Mouse (Mus musculus): Measurements from ENCODE around the gene Rtkn. TPM values are rescaled to one million over a fixed set of nuclear protein-coding genes. Genes with fewer than 3 reads are reported as not detected.

The Rtkn gene
- total and polyA plus RNA-seq, 3 experiments = 5.4 to 8.3 TPM; not detected in 1

DNA sequence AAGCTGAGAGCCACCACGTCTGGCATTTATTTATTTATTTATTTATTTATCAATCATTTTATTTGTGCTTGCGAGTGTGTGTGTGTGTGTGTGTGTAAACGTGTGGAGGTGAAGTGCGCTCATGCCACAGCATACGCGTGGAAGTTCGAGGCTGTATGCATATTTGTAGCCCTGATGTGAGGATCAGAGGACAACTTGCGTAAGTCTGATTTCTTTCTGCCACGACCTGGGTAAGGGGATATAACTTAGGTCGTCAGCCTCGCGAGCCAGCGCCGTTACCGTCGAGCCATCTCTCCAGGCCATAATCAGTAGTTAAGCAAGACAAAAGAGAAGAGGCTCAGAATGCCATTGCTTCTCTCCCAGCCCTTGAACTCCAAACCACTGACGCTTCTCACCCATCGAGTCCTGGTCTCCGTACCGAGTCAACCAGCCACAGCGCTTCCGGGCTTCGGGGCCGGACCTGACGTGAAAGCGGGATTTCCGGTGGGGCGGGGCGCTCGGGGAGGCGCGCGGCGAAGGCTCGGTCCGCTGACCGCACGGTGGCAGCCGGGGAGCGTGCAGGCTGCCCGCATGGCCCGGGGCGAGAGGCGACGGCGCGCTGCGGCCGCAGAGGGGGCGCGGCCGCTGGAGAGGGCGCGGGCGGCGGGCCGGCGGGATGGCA lies 20.1 kb upstream of the Rtkn start, which contains the start of gene Mogs (continued):
- peak; percentile 58; the same call in 1 of the 2 replicates for TF ChIP-seq MAZ (IDR thresholded peaks at IDR 0.05; ENCODE audit: low read depth, low read length)
- no peak for TF ChIP-seq CHD1 (IDR thresholded peaks at IDR 0.05; ENCODE audit: low read depth, low read length)
- TF ChIP-seq ELF1 (IDR thresholded peaks at IDR 0.05; ENCODE audit: low read depth, low read length) = peak; percentile 98
- TF ChIP-seq JUND (IDR thresholded peaks at IDR 0.05; ENCODE audit: low read depth, low read length) = no peak
- peak; percentile 72 for TF ChIP-seq ZMIZ1 (IDR thresholded peaks at IDR 0.05; ENCODE audit: low read depth, low read length)
- peak; percentile 41; the same call in 1 of the 2 replicates for TF ChIP-seq ETS1 (IDR thresholded peaks at IDR 0.05; ENCODE audit: low read depth, low read length)
- no peak; the same call in none of the 2 replicates for TF ChIP-seq MAX (IDR thresholded peaks at IDR 0.05; ENCODE audit: low read length)
- TF ChIP-seq MEF2A (IDR thresholded peaks at IDR 0.05; ENCODE audit: extremely low read depth, insufficient replicate concordance, low read depth, low read length, poor library complexity, severe bottlenecking) = no peak
- peak; percentile 93 to 97 for TF ChIP-seq POLR2A (IDR thresholded peaks at IDR 0.05; ENCODE audit: control insufficient read depth in 1 of 2, insufficient read depth in 1 of 2, low read depth in 1 of 2, low read length in 2 of 2, poor library complexity in 1 of 2)
- peak; percentile 88 for TF ChIP-seq MXI1 (IDR thresholded peaks at IDR 0.05; ENCODE audit: low read depth, low read length)
- no peak for TF ChIP-seq MYC (IDR thresholded peaks at IDR 0.05; ENCODE audit: low read depth, low read length)

DNA sequence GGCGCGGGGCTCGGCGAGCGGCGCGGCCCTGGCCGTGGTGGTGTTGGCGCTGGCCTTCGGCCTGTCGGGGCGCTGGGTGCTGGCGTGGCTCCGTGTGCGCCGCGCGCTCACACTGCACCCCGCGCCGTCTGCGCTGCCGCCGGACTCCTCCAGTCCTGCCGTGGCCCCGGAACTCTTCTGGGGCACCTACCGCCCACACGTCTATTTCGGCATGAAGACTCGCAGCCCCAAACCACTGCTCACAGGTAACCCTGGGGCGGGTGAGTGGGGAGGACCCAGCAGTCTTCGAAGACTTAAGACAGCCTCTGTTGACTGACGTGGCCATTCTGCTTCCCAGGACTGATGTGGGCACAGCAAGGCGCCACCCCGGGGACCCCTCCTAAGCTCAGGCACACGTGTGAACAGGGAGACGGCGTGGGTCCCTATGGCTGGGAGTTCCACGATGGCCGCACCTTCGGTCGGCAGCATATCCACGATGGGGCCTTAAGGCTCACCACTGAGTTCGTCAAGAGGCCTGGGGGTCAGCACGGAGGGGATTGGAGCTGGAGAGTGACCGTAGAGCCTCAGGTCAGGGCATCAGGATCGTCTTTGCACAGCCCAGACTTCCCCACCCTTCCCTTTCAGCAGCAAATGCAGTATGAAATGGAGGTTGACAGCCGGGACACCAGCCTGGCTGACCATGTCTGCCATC lies 19.4 kb upstream of the Rtkn start:
- peak overlapping the region; percentile 4 for H3K27ac ChIP-seq (ENCODE audit: control insufficient read depth, low read depth, low read length)
- H3K4me1 ChIP-seq (ENCODE audit: control insufficient read depth in 1 of 2, insufficient read depth in 2 of 2, low read length in 2 of 2) = peaks cover 0 to 19% of the 10 kb centered on the region in 2 experiments; a peak in 2 of 4 replicates
- no peaks in the 10 kb centered on the region for H3K27me3 ChIP-seq (ENCODE audit: control insufficient read depth in 1 of 2, insufficient read depth in 2 of 2, low read length in 2 of 2)
- H3K79me2 ChIP-seq (ENCODE audit: control insufficient read depth, insufficient read depth, low read length, poor library complexity) = peaks cover 34% of the 10 kb centered on the region
- TF ChIP-seq ZC3H11A (IDR thresholded peaks at IDR 0.05; ENCODE audit: low read depth, low read length) (no peak), GATA1 (IDR thresholded peaks at IDR 0.05; ENCODE audit: low read depth, low read length) (no peak), JUND (IDR thresholded peaks at IDR 0.05; ENCODE audit: low read depth, low read length) (no peak), NRF1 (IDR thresholded peaks at IDR 0.05; ENCODE audit: insufficient read depth, low read depth, low read length, poor library complexity, severe bottlenecking) (peak; percentile 2; the same call in 1 of the 2 replicates), RCOR1 (IDR thresholded peaks at IDR 0.05; ENCODE audit: low read depth, low read length) (no peak), USF2 (IDR thresholded peaks at IDR 0.05; ENCODE audit: borderline replicate concordance in 1 of 2, insufficient read depth in 1 of 2, low read depth in 1 of 2, low read length in 2 of 2) (no peak), E2F4 (IDR thresholded peaks at IDR 0.05; ENCODE audit: borderline replicate concordance, low read depth, low read length) (no peak), MYC (IDR thresholded peaks at IDR 0.05; ENCODE audit: low read depth, low read length) (peak; percentile 63; the same call in 1 of the 2 replicates), USF1 (IDR thresholded peaks at IDR 0.05; ENCODE audit: low read depth, low read length) (no peak), GABPA (IDR thresholded peaks at IDR 0.05; ENCODE audit: low read depth, low read length) (no peak), POLR2A (IDR thresholded peaks at IDR 0.05; ENCODE audit: control insufficient read depth in 1 of 2, insufficient read depth in 1 of 2, low read depth in 1 of 2, low read length in 2 of 2, poor library complexity in 1 of 2) (no peak), MXI1 (IDR thresholded peaks at IDR 0.05; ENCODE audit: low read depth, low read length) (peak; percentile 27), MYB (IDR thresholded peaks at IDR 0.05; ENCODE audit: low read depth, low read length) (no peak), NELFE (IDR thresholded peaks at IDR 0.05; ENCODE audit: low read depth, low read length) (no peak), KAT2A (conservative IDR thresholded peaks at IDR 0.05; ENCODE audit: low read depth, low read length) (no peak), CTCF (IDR thresholded peaks at IDR 0.05 in 2 of 3, conservative IDR thresholded peaks at IDR 0.05 in 1 of 3; ENCODE audit: control insufficient read depth in 1 of 3, insufficient read depth in 1 of 3, low read depth in 2 of 3, low read length in 3 of 3, poor library complexity in 1 of 3, severe bottlenecking in 1 of 3) (no peak), MAFK (IDR thresholded peaks at IDR 0.05; ENCODE audit: borderline replicate concordance, low read depth, low read length) (no peak)
- H3K9ac ChIP-seq (ENCODE audit: control insufficient read depth, low read depth, low read length, poor library complexity, severe bottlenecking) = peak overlapping the region; percentile 88
- no peaks in the 10 kb centered on the region for H3K9me3 ChIP-seq (replicated peaks; ENCODE audit: insufficient read depth, low read length)
- H3K4me3 ChIP-seq (ENCODE audit: control insufficient read depth in 1 of 2, insufficient read depth in 1 of 2, low read depth in 2 of 2, low read length in 2 of 2) = peak overlapping the region; percentile 89 to 94
- DNase-seq (ENCODE audit: low read depth, low spot score) = peak; percentile 50
- peaks cover 0 to 15% of the 10 kb centered on the region in 2 experiments; a peak in 3 of 4 replicates for H3K36me3 ChIP-seq (ENCODE audit: control insufficient read depth in 1 of 2, insufficient read depth in 2 of 2, low read length in 2 of 2)

Data from MEL (cell line).